Mouse (Mus musculus) induced T-regulatory cell, adult 2 months (primary cell): Measurements from ENCODE around the gene Trim50.
"Not testable (repeated sequence)": the region's sequence is repeated elsewhere in the genome, so short reads cannot be mapped to it uniquely, and the experiment has no call there.

ENCODE experiments used
- DNase-seq: peaks from one replicate; pipeline ENCODE4 v3.0.0-alpha.2; 2012; ENCODE audit warnings: low read depth

Gene Trim50

DNA sequence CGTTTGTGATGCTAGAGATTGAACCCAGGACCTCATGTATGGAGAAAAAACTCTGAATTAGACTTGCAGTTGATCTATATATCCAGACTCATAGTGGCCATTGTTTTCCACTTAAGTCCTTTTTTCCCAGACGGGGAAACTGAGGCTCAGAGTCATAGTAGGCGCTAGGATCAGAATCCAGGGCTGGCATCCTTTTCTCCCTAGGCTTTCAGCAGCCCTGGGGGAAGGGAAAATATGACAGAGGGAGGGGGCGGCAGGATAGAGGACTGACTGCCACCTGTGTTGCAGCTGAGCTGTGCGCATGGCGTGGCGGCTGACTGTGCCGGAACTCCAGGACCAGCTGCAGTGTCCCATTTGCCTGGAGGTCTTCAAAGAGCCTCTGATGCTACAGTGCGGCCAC is at the start of gene Trim50:
TSS of gene Trim50 (plus strand) at position 301 of the 400 bp plus-strand sequence.
- no peak for DNase-seq

DNA sequence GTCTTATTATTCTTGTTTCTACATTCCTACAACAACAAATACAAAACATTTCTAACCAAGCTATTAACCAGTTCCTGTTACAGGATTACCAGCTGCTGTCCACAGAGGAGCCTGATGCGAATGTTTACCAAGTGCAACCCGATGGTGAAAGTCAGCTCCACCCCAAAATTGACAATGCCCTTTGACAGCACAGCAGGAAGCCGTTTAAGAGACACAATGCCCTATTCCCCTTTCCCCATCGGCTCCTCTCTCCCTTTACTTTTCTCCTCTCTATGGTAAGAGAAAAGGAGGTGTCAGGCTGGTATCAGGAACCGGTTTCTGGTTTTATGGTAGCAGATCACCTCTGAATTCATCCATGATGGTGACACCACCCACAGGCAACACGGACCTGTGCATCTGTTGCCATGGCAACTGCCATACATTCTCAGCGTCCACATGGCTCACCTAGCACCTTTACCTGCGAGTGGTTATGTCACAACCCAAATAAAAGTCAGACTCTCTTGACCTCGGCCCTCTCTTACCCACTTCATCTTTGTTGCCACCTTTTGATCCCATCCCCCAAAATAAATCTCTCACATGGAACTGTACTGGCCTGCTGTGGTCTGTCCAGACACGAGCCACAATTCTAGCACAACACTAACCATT is 46.7 kb upstream of the Trim50 start:
- DNase-seq, result no peak

DNA sequence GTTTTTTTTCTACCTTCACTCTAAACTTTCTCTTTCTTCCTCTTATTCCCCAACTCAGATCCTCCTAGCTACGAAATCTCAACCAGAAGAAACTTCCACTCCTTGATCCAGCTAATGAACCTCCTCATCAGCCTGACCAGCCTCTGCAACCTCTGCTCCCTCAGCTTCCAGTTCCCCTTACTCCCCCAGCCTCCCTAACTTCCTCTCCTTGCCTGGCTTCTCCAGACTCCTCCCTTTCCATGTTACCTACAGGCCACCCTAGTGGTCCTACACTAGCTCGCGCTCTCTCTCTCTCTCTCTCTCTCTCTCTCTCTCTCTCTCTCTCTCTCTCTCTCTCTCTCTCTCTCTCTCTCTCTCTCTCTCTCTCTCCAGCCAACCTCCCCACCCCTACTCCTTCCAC is 36.9 kb upstream of the Trim50 start:
- DNase-seq, result no peak

DNA sequence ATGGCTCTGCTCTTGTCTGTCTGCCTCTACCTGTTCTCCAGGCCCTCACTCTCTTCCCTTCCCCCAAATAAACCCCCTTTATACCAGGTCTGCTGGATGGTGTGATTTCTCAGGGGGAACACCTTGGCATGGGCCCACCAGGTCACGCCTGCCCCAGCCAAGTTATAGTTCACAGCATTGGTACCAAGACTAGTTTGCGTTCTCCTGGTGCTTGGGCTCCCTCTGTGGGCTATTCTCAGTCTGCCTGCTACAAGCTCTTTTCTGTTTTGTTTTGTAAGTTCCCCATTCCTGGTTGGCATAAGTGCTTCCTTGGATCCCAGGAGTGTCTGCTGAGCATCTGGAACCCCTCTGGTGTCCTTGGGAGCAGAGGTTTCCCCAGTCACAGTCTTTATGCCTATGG is 33.2 kb upstream of the Trim50 start:
- DNase-seq, result no peak

DNA sequence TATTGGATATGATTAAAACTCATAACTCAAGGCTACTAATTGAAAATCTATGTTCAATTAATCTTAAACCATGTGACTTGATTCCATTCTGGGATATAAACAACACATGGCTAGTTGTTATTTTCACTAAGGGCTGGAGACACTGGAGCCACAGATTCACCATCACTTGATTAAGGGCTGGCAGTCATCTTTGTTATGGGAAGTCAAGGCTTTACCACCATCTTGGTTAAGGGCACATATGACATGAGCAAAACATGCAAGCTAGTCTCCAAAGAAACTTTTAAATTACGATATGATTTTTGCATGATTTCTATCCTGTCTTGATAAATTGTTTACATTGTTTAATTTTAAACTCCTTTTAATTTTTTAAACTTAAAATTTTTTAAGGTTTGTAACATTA is 30.9 kb upstream of the Trim50 start:
- no peak for DNase-seq

DNA sequence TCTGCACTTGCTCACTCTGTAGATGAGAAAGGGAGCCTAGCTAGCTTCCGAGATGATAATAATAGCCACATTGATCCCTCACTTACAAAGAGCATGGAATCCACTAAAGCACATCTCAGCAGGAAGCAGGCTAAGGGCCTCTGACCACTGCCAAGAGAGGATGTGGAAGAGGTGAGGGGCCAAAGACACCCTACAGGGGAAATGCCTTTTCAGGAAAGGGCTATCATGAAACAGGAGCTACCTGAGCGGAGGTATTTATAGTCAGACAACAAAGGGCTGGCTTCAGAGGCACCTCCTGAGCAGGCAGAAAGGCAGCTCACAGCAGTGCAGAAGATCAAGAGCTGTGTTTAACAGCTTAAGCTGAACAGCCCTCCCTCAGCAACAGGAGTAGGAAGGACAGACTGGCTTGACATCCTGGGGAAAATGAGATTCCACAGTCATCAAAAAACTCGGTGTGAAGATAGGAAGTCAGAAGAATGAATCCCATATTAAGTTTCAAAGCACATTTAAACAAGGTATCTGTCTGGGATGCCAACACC is 26.9 kb upstream of the Trim50 start:
- no peak for DNase-seq

DNA sequence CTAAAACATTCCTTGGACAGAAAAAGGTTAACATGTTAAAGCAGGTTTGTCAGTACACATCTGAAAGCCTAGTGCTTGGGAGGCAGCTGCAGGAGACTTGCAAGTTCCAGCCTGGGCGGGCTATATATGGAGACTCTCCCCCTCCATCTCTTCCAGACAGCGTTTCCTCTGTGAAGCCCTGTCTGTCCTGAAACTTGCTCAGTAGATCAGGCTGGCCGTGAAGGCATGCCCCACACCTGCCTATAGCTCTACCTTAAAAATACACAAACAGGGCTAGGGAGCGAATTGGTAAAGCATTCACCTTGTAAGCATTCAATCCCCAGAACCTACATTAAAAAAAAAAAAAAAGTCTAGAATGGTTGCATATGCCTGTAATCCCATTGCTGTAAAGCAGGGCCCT is 23.6 kb upstream of the Trim50 start:
- DNase-seq, result no peak

DNA sequence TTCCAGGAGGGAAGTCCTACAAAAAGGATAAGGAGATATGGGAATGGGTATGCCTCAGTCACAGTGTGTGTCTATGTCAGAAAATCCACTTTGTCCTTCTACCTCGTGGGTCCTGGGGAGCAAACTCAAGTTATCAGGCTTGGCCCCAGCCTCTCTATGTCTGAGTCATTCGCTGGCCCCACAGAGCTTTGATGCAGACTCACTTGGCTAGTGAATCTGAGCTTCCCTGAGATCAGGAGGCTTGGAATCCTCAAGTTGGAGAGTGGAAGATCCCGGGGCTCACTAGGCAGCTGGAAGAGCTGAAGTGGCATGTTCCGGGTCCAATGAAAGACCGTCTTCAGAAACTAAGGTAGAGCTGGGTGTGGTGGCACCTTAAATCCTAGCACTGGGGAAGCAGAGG is 22.9 kb upstream of the Trim50 start:
- DNase-seq, result no peak

DNA sequence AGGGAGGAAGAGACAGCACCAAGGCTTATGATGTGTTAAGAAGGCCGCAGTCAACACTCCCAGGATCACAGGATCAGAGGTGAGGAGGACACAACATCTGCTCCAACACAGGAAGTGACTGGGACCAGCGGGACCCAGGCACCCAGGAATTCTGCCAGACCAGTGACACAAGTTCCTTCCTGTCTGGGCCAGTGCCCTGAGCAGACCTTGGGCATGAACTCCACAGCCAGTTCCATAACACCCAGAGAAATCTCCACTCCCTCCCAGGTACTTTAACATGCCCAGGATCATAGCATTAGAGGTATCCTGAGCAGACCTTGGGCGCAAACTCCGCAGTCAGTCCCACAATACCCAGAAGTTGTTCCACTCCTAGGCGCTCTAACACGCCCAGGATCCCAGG is 21.9 kb upstream of the Trim50 start:
- no peak for DNase-seq

DNA sequence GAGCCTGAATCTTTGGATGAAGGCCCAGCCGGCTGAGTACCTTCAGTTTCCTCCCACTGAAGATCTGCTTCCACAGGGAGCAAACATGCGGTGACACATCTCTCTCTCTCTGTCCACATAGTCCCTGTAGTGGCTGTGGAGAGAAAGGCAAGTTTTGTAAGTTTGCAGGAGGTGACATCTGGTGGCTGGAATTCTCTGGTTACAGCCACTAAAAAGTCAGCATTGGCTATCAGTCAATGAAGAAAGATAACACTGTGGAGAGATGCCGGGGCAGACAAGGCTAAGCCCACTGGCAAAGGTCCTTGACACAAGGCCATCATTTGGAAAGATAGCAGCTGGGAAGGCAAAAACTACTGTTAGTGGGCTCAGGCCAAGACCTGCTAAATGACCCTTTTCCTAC is 15.5 kb upstream of the Trim50 start:
- DNase-seq, result no peak

DNA sequence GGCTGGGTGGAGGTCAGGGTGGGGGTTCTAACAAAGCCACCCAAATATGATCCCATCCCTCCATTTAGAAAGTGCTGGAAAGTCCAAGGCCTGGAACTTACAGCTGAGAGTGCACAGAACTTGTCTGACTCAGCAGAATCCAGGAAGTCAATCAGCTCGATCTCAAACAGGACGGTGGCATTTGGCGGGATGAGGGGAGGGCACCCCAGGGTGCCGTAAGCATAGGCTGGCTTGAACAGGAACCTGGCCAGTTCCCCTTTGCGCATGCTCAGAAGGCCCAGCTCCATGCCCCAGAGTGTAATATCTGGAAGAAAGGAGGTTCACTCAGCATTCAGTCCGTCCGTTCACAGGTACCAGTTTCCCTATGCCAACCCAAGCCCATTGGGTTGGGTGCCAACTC is 7.1 kb upstream of the Trim50 start:
- no peak for DNase-seq

DNA sequence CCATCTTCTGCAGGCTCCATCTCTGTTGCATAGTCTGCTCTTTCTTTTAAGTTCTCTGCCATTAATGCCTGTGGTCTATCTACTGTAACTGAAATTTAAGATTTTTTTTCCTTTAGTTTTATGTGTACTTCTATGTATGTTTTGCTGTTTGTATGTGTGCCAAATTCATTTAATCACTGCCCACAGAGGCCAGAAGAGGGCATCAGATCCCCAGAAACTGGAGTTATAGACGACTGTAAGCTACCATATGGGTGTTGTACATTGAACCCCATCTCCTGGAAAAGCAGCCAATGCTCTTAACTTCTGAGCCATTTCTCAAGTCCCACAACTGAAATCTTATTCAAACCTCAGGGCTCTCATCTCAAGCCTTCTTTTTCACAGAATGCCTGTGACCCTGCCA is 6.7 kb upstream of the Trim50 start:
- no peak for DNase-seq

DNA sequence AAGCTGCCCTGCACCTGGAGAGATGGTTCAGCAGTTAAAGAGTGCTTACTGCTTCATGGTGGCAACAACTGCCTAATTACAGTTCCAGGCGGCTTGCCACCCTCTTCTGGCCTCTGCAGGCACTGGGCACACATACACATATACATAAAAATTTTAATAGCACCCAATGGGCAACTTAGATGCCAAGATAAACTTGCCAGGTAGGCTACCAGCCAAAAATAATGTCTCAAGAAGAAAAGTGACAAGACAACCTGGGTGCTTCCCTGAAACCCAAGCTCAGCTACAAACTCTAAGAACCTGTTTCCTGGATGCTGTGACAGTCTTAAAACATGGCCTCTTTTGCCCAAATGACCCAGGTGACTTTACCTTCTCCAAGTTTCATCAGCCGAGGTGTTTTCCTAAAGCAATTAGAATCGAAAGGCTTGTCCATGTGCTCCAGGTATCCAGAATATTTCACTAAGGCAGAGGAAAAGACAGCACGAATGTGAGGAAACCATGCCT is 5.5 kb upstream of the Trim50 start:
- no peak for DNase-seq

DNA sequence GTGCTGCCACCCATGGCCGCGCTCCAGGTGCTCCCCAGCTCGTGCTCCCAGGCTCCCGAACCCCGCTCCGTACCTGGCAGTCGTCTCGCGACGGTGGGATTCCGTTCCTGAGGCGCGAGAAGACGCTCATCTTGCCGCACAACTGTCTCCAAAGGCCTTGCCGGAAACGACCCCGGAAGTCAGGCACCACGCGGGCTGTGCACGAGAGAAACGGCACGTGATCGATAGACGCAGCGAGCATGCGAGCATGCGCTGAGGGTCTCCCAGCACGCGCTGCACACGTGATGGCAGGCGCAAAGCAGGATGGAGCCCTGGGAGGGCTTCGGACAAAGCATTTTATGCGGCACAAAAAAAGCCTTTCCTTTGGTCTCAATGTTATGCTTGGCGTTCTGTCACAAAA is 3.2 kb upstream of the Trim50 start, which contains the start of gene Fkbp6:
TSS of gene Fkbp6 (minus strand) at position 183 of the 400 bp plus-strand sequence.
- DNase-seq, result no peak

DNA sequence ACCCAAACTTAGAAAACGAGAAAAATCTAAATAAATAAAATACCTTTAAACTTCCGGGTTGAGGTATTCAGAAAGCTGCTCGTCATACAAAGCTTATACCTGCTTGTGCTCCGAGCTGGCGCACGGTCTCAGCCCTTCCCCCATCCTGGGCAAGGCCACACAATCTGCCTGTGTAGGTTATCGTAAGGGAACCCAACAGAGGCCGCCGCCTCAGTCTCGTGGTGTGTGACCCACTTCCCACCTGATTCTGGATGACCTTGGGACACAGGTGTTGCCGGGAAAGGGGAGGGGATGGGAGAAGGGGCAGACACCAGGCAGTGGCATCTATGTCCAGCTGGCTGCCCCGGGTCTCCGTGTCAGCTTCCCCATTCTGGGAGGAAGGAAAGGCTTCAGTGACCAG is 1.5 kb upstream of the Trim50 start:
- no peak for DNase-seq

DNA sequence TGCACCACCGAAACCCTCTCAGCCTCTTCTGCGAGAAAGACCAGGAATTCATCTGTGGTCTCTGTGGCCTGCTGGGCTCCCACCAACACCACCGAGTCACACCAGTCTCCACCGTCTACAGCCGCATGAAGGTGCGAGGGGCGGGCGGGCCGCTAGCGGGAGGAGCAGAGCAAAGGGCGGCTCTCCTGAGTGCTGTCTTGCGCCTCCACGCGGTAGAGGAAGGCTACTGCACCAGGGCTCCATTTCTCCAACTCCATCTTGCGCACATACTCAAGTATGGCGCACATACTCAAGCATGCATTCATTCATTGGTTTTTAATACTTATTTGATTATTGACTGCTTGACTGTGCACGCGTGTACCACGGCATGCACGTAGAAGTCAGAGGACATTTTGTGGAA is 469 bp downstream of the Trim50 start:
- DNase-seq, result peak; percentile 39

DNA sequence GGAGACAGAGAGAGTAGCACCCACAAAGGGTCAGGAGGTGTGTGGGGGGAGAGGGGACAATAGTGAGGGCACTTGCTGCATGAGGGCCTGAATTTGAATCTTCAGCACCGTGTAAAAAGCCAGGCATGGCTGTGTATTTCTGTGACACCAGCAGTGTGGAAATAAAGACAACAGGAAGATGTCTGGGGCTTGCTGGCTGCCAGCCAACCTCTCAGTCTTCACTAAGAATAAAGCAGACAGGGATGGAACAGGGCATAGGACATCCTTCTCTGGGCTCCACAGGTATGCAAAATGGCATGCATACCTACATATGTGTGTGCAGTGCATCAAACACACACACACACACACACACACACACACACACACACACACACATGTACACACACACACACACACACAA is 3.0 kb downstream of the Trim50 start:
- no peak for DNase-seq

DNA sequence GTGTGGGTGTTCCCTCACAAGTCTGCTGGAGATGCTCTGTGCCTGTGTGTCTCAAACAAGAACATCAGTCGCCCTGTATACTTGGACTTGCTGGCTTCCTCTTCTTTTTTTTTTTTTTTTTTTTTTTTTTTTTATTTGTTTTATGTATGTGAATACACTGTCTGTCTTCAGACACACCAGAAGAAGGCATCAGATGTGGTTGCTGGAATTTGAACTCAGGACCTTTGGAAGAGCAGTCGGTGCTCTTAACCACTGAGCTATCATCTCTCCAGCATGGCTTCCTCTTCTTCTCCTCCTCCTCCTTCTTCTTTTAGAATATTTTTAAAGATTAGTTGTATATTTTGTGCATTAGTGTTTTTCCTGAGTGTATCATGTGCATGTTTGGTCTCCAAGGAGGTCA is 4.5 kb downstream of the Trim50 start:
- DNase-seq, result no peak

DNA sequence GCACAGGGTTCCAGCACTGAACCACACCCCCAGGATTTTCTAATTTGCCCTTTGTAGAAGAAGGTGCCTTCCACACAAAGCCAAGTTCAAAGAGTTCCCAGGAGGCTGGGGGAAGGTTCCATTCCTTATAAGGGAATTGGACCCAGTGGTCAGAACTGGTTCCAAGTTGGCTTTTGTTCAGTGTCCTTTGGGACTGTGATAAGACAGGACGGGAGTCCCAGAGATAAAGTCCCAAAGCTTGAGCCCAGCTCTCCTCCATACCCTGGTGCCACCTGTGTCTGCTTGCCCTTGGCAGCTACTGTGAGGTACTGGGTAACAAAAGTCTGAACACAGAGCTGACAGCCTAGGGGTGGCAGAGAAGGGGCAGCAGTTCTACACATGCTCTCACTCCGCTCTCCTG is 6.7 kb downstream of the Trim50 start:
- no peak for DNase-seq

DNA sequence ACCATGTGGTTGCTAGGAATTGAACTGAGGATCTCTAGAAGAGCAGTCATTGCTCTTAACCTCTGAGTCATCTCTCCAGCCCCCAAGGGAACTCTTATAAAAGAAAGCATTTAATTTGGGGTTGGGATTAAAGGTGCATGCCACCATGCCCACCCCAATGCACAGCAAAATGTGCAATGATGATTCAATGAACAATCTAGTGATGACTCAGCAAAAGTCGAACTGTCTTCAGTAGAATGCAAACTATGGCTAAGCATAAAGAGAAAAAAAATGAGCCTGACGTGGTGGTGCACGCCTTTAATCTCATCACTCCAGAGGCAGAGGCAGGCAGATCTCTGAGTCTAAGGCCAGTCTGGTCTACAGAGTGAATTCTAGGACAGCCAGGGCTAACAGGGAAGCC is 9.5 kb downstream of the Trim50 start:
- DNase-seq, result no peak

DNA sequence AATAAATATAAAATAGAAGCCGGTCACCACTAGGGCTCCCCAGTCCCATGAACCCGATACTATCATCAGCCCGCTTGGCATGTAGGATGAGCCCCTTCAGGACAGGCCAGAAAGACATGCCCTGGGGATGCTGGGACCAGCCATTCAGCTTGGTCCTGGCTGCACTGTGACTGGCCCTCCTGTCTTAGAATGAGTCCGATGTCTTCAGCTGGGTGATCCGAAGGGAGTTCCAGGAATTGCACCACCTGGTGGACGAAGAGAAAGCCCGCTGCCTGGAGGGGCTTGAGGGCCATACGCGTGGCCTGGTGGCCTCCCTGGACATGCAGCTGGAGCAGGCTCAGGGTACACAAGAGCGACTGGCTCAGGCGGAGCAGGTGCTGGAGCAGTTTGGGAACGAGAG is 10.4 kb downstream of the Trim50 start:
- peak; percentile 47 for DNase-seq

DNA sequence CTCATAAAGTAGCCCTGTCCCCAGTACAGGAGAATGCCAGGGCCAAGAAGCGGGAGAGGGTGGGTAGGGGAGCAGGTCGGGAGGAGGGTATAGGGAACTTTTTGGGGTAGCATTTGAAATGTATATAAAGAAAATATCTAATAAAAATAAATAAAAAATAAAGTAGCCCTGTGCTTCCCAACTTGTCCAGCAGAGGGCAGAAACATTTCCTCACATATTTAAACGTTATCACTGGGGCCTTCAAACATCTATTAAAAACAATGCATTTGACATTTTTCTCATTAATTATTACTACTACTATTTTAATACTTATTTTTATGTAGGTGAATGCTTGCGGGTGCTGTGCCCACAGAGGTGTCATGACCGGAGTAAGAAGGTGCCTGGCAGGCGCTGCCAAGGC is 14.7 kb downstream of the Trim50 start:
- peak; percentile 70 for DNase-seq

DNA sequence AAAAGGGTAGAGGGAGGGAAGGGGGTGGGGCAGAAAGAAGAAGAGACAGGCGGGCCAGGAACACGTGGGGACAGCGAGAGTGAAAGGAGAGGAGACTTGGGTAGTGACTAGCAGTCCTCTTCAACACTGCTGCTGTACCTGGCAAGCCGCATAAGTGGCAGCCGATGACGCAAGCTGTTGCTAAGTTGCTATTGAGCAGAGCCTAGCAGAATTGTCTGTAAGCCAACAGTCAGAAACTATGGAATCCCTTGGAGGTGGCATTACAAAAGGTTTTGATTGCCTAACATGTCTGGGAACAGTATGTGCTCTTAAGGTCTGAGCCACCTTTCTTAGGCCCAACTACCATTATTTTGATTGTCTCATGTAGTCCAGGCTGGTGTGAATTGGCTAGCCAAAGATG is 15.2 kb downstream of the Trim50 start:
- DNase-seq, result no peak

DNA sequence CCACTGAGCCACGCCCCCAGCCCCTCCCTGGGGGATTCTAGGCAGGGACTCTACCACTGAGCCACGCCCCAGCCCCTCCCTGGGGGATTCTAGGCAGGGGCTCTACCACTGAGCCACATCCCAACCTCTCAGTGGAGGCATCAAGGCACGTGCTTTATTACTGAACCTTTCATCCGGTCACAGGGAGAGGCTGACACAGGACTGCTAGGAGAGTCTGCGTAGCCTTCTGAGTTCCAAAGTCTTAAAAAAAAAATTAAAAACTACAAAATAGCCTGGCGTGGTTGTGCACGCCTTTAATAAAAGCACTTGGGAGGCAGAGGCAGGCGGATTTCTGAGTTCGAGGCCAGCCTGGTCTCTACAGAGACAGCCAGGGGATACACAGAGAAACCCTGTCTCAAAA is 16.1 kb downstream of the Trim50 start:
- not testable (repeated sequence) for DNase-seq
